ENCODE assay signal across 8 mouse cellular contexts in genomic region chr4:47351386-47352049, GRCm38 (mm10). TPM values are rescaled to one million over a fixed set of nuclear protein-coding genes. Genes with fewer than 3 reads are reported as not detected.
DNase-seq lines count a peak whose midpoint lies in the region; ATAC-seq and TF ChIP-seq lines count a peak whose summit lies in the region.

No protein-coding gene starts in this region.

- H3K4me1 ChIP-seq in ES-Bruce4 (ENCODE audit: control insufficient read depth, insufficient read depth, low read length): peaks cover 3% of the 10 kb centered on the region
- H3K4me1 ChIP-seq in heart, embryonic 12.5 days (replicated peaks): peaks cover 12% of the 10 kb centered on the region
- peaks cover 45% of the 10 kb centered on the region for H3K4me1 ChIP-seq in kidney, embryonic 16.5 days (ENCODE audit: insufficient read depth, low read length)
- peaks cover 3% of the 10 kb centered on the region; the same call in 1 of the 2 replicates for H3K4me1 ChIP-seq in lung, postnatal 0 days (ENCODE audit: insufficient read depth, low read depth, low read length)

- peak; percentile 75 for TF ChIP-seq CTCF in ES-Bruce4 (IDR thresholded peaks at IDR 0.05; ENCODE audit: low read depth, low read length)
- peak; percentile 75 for TF ChIP-seq CTCF in lung, postnatal 0 days (IDR thresholded peaks at IDR 0.05)

- no peak for TF ChIP-seq EP300 in ES-Bruce4 (IDR thresholded peaks at IDR 0.05; ENCODE audit: insufficient read depth, low read depth, low read length)
- TF ChIP-seq EP300 in lung, postnatal 0 days (IDR thresholded peaks at IDR 0.05): no peak

- H3K36me3 ChIP-seq in ES-Bruce4 (ENCODE audit: control insufficient read depth, insufficient read depth, low read length, poor library complexity, severe bottlenecking): no peaks in the 10 kb centered on the region
- H3K36me3 ChIP-seq in heart, embryonic 12.5 days: no peaks in the 10 kb centered on the region
- H3K36me3 ChIP-seq in kidney, embryonic 16.5 days (ENCODE audit: insufficient read depth, low read length): no peaks in the 10 kb centered on the region
- no peaks in the 10 kb centered on the region for H3K36me3 ChIP-seq in lung, postnatal 0 days (ENCODE audit: insufficient read depth, low read length)

- ATAC-seq in heart, embryonic 12.5 days (ENCODE audit: insufficient number of reproducible peaks, low FRiP score): no peak
- 0 out of 2 replicates have a peak, but pooled peaks have one; percentile 1 for ATAC-seq in kidney, embryonic 16.5 days (ENCODE audit: low FRiP score, low TSS enrichment)
- ATAC-seq in lung, postnatal 0 days: no peak

- no peak overlapping the region for H3K4me3 ChIP-seq in ES-Bruce4 (ENCODE audit: low read depth, low read length)
- peak overlapping the region; percentile 100 for H3K4me3 ChIP-seq in heart, embryonic 12.5 days
- H3K4me3 ChIP-seq in kidney, embryonic 16.5 days (ENCODE audit: low read length): peak overlapping the region; percentile 94
- H3K4me3 ChIP-seq in lung, postnatal 0 days (ENCODE audit: low read depth, low read length): peak overlapping the region; percentile 83

- TF ChIP-seq POLR2A in ES-Bruce4 (IDR thresholded peaks at IDR 0.05; ENCODE audit: insufficient read depth, low read length): no peak

- peak; percentile 96 for DNase-seq in 416B (ENCODE audit: low read depth)
- peak; percentile 35 to 66 for DNase-seq in cerebellum, postnatal 14 days
- peak; percentile 93 for DNase-seq in lung, postnatal 0 days (ENCODE audit: low spot score)
- peak; percentile 63 for DNase-seq in retina, embryonic 14.5 days (ENCODE audit: low spot score)
- no peak for DNase-seq in ovary, adult 18-20 months (ENCODE audit: low spot score)

- 0 out of 2 replicates have a peak, but pooled peaks cover 3% of the 10 kb centered on the region for H3K27me3 ChIP-seq in ES-Bruce4 (ENCODE audit: control insufficient read depth, insufficient read depth, low read length, poor library complexity, severe bottlenecking)
- H3K27me3 ChIP-seq in heart, embryonic 12.5 days (replicated peaks): no peaks in the 10 kb centered on the region
- H3K27me3 ChIP-seq in kidney, embryonic 16.5 days (ENCODE audit: insufficient read depth, low read length): no peaks in the 10 kb centered on the region
- H3K27me3 ChIP-seq in lung, postnatal 0 days (replicated peaks; ENCODE audit: insufficient read depth, low read length): no peaks in the 10 kb centered on the region

- 0 out of 2 replicates have a peak overlapping the region, but pooled peaks have one; percentile 19 for H3K9ac ChIP-seq in ES-Bruce4 (ENCODE audit: low read depth, poor library complexity, severe bottlenecking)
- H3K9ac ChIP-seq in heart, embryonic 12.5 days: peak overlapping the region; percentile 83
- peak overlapping the region; percentile 80 for H3K9ac ChIP-seq in kidney, embryonic 16.5 days (replicated peaks; ENCODE audit: low read length)
- no peak overlapping the region for H3K9ac ChIP-seq in lung, postnatal 0 days (replicated peaks; ENCODE audit: low read depth)

- no peaks in the 10 kb centered on the region for H3K9me3 ChIP-seq in ES-Bruce4 (replicated peaks; ENCODE audit: control insufficient read depth, insufficient read depth, low read length, poor library complexity, severe bottlenecking)
- no peaks in the 10 kb centered on the region for H3K9me3 ChIP-seq in heart, embryonic 12.5 days (replicated peaks)
- no peaks in the 10 kb centered on the region for H3K9me3 ChIP-seq in kidney, embryonic 16.5 days (ENCODE audit: low read length)
- H3K9me3 ChIP-seq in lung, postnatal 0 days (ENCODE audit: low read length): no peaks in the 10 kb centered on the region

- H3K4me2 ChIP-seq in heart, embryonic 12.5 days: peak overlapping the region; percentile 95
- H3K4me2 ChIP-seq in kidney, embryonic 16.5 days (replicated peaks; ENCODE audit: low read depth, low read length): peak overlapping the region; percentile 99
- H3K4me2 ChIP-seq in lung, postnatal 0 days (replicated peaks; ENCODE audit: low read depth, low read length): peak overlapping the region; percentile 96

- WGBS in heart, embryonic 12.5 days: 18% methylated on average over 9 of the region's 9 CpGs
- 21% methylated on average over 9 of the region's 9 CpGs for WGBS in kidney, embryonic 16.5 days
- 21% methylated on average over 9 of the region's 9 CpGs for WGBS in lung, postnatal 0 days

- no peak overlapping the region for H3K27ac ChIP-seq in ES-Bruce4 (ENCODE audit: insufficient read depth, low read length)
- no peak overlapping the region for H3K27ac ChIP-seq in heart, embryonic 12.5 days (ENCODE audit: poor library complexity, severe bottlenecking)
- H3K27ac ChIP-seq in kidney, embryonic 16.5 days (ENCODE audit: low read length): peak overlapping the region; percentile 89
- H3K27ac ChIP-seq in lung, postnatal 0 days (ENCODE audit: low read length): no peak overlapping the region

RNA-seq across cellular contexts. Expression of gene Tgfbr1, which starts 1.5 kb away (rescaled TPM):
- polyA plus RNA-seq in ES-Bruce4 (2011; ENCODE audit: insufficient read depth, insufficient read length, low read depth, missing spikeins): 19.5 and 20.7 TPM in 2 replicates
- 51.7 and 54.7 TPM in 2 replicates for polyA plus RNA-seq in heart, embryonic 12.5 days (2016; fragmentation: Nextera tagmentation; extraction: Ambion mirVana)
- polyA plus RNA-seq in kidney, embryonic 16.5 days (2015; fragmentation: Nextera tagmentation; extraction: Ambion mirVana): 44.7 and 50.0 TPM in 2 replicates
- polyA plus RNA-seq in lung, postnatal 0 days (2015; fragmentation: Nextera tagmentation; extraction: Ambion mirVana): 12.8 and 14.6 TPM in 2 replicates
